Mouse (Mus musculus) lung, embryonic 15.5 days (tissue): ENCODE results near the gene Olfr1359. TPM values are rescaled to one million over a fixed set of nuclear protein-coding genes. Genes with fewer than 3 reads are reported as not detected.
"Not testable (repeated sequence)": the region's sequence is repeated elsewhere in the genome, so short reads cannot be mapped to it uniquely, and the experiment has no call there.

Experiments
- ATAC-seq: fragments of 200-750 bp; cut with Nextera tagmentation; 2 replicates; pipeline ENCODE4 v1.8.0; 2017; ENCODE audit warnings: moderate number of reproducible peaks, borderline replicate concordance; ENCODE audit not compliant: low FRiP score, low TSS enrichment; ENCODE audit errors: extremely low read depth
- H3K27ac ChIP-seq: fragments of 300-500 bp; sonication (generic); 2 replicates; pipeline ENCODE4 v1.5.1; 2015; ENCODE audit warnings: moderate library complexity, mild to moderate bottlenecking, inconsistent platforms
- H3K27me3 ChIP-seq: fragments of 300-500 bp; sonication (generic); 2 replicates; pipeline ENCODE4 v1.6.1; 2015; ENCODE audit warnings: inconsistent platforms
- H3K36me3 ChIP-seq: fragments of 300-500 bp; sonication (generic); 2 replicates; pipeline ENCODE4 v1.6.1; 2015; ENCODE audit warnings: inconsistent platforms
- H3K4me1 ChIP-seq: fragments of 300-500 bp; sonication (generic); 2 replicates; pipeline ENCODE4 v1.6.1; 2015; ENCODE audit warnings: inconsistent platforms
- H3K4me2 ChIP-seq: fragments of 300-500 bp; sonication (generic); 2 replicates; pipeline ENCODE4 v1.6.1; 2015; ENCODE audit warnings: inconsistent platforms, mild to moderate bottlenecking, moderate library complexity
- H3K4me3 ChIP-seq: fragments of 300-500 bp; sonication (generic); 2 replicates; pipeline ENCODE4 v1.5.1; 2015; ENCODE audit warnings: mild to moderate bottlenecking, inconsistent platforms
- H3K9ac ChIP-seq: fragments of 300-500 bp; sonication (generic); 2 replicates; pipeline ENCODE4 v1.6.1; 2015; ENCODE audit warnings: inconsistent platforms
- H3K9me3 ChIP-seq: fragments of 300-500 bp; sonication (generic); 2 replicates; pipeline ENCODE4 v1.6.1; 2016; ENCODE audit warnings: inconsistent platforms
- WGBS: fragments of 180-500 bp; shearing (Covaris S2); methylation state at CpG from one replicate; pipeline ENCODE4 v1.1.7; 2015; 5-methylcytosine and 5-hydroxymethylcytosine counted together
- polyA plus RNA-seq: library from polyadenylated mRNA; unstranded; fragments of >200 nt; fragmentation: Nextera tagmentation; extraction: Ambion mirVana; gene quantifications from 2 replicates; pipeline ENCODE4 v1.2.1, GENCODE M21; 2015

The Olfr1359 gene
- polyA plus RNA-seq, 1 experiment from 2014 or later, result not detected

DNA sequence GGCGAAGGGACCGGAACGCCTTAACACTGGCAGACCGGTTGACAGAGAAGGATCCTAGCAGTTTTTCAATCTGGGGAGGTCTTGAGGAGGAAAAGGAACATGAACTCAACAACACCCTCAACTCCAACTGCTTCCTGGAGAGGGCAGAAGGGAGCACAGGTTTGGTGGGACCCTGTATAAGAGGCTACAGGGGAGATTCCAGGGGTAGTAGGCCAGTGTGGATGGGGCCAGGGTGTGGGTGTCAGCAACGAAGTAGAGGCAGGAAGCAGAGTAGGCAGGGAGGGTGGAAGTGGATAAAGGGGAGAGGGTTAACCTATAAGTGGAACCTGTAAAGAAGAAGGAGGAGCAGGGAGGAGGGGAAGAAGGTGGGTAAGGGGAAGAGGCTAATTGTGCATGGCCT, 35.6 kb downstream of the Olfr1359 start:
- Histone ChIP-seq H3K9ac (no peak overlapping the region), H3K36me3 (no peaks in the 10 kb centered on the region), H3K9me3 (no peaks in the 10 kb centered on the region), H3K4me3 (no peak overlapping the region), H3K27me3 (no peaks in the 10 kb centered on the region), H3K4me2 (no peak overlapping the region), H3K27ac (peak overlapping the region; percentile 98), H3K4me1 (peaks cover 9% of the 10 kb centered on the region; the same call in 1 of the 2 replicates)
- WGBS, result 72% methylated on average over 5 of the region's 5 CpGs
- ATAC-seq, result no peak

DNA sequence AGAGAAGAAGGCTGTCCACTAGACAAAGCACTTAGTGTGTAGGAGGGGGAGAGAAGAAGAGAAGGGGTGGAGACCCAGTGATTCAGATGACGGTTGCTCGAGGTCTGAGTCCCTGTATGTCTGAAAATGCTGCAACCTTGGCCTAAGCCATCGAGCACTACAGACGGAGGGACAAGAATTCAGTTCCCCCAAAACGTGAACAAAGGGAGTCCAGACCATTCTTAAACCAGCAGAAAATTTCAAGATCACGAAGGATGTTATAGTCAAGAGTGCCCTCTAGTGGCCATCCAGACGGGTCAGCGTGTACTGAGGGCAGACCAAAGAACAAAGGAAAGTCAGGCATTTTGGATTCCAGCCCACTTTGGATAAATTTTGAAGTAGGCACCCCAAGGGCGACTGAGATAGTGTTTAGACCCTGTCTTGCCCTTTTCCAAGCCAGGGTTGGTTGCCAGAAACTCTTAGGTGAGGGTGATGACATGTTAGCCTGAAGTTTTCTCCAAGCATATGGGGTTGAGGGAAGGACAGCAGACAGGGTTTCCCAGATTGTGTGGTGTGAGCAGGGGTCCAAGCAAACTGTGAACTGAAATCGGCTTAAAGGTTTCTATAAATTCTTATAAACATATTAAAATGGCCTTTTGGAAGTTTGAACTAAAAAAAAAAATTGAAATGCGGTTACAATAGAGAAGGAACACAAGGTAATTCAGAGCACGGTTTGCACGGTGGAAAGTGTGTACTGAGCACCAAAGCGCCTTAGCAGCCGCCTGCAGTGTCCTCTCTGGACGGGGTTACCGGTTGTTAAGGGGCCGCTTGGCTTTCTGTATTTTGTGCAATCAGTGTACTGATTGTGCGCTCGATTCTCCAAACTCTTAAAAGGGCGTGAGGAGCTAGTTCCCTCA, 36.3 kb downstream of the Olfr1359 start:
- ATAC-seq, result peak; percentile 82
- under 1% methylated on average over 21 of the region's 21 CpGs for WGBS
- H3K9ac ChIP-seq, result peak overlapping the region; percentile 57
- H3K36me3 ChIP-seq, result no peaks in the 10 kb centered on the region
- H3K9me3 ChIP-seq, result no peaks in the 10 kb centered on the region
- H3K27ac ChIP-seq, result peak overlapping the region; percentile 98
- H3K27me3 ChIP-seq, result no peaks in the 10 kb centered on the region
- H3K4me2 ChIP-seq, result peak overlapping the region; percentile 67
- peaks cover 9% of the 10 kb centered on the region; the same call in 1 of the 2 replicates for H3K4me1 ChIP-seq
- H3K4me3 ChIP-seq, result peak overlapping the region; percentile 50

DNA sequence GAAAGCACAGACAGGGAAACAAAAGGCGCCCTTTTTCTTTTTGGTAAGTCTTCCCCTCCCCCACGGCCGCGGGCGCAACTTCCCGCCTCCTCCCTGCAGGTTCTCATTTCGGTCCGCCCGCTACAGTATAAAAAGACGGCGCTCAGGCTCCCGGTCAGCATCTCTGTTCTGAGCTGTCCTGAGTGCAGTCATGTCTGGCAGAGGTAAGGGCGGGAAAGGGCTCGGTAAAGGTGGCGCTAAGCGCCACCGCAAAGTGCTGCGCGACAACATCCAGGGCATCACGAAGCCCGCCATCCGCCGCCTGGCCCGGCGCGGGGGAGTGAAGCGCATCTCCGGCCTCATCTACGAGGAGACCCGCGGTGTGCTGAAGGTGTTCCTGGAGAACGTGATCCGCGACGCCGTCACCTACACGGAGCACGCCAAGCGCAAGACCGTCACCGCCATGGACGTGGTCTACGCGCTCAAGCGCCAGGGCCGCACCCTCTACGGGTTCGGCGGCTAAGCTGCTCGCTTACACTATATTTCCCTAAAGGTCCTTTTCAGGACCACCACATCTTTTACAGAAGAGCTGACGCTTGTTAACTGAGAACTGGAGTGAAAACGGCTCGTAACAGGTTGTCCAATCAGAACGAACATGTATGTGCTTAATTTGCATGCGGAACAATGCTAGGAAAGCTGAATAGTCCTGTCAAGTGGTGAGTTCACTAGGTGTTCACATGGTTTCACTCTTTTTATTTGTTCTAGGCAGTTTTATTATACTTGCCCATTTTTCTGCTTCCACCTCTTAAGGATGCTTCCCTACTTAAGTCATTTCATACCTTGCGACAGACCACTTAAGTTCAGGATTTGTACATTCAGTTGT, 37.2 kb downstream of the Olfr1359 start, which contains the start of gene Hist1h4j:
Gene Hist1h4j (plus strand): TSS at position 159 of the 862 bp plus-strand sequence.
- H3K27me3 ChIP-seq, H3K36me3 ChIP-seq, H3K9me3 ChIP-seq, H3K4me1 ChIP-seq: not testable (repeated sequence)
- WGBS, result under 1% methylated on average over 50 of the region's 56 CpGs
- H3K4me3 ChIP-seq, result peak within 1 kb of the TSS; percentile 50
- peak within 1 kb of the TSS; percentile 57 for H3K9ac ChIP-seq
- peak; percentile 92 for ATAC-seq
- peak within 1 kb of the TSS; percentile 67 for H3K4me2 ChIP-seq
- H3K27ac ChIP-seq, result peak within 1 kb of the TSS; percentile 98

DNA sequence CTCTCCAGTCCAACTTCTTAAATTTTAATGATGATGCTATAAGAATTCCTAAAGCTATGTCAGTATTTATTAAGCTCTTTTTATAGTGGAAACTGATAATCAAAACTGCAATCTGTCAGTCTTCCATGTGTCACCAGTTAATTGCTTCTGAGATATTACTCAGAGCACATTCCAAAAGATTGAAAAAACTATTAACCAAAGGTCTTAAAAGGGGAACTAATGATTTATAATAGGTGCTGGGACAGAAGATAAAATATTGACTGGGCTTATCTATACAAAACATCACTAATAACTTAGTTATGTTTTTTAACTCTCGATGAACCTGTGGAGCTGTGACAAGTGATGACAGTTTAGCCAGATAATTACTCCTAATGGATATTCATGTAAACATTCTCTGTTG, 47.1 kb downstream of the Olfr1359 start:
- Histone ChIP-seq H3K9me3 (no peaks in the 10 kb centered on the region), H3K27me3 (no peaks in the 10 kb centered on the region), H3K27ac (no peak overlapping the region), H3K4me3 (no peak overlapping the region), H3K9ac (no peak overlapping the region), H3K4me2 (no peak overlapping the region), H3K4me1 (peaks cover 13% of the 10 kb centered on the region), H3K36me3 (no peaks in the 10 kb centered on the region)
- ATAC-seq, result no peak
- WGBS, result 35% methylated on average over 1 of the region's 1 CpGs

DNA sequence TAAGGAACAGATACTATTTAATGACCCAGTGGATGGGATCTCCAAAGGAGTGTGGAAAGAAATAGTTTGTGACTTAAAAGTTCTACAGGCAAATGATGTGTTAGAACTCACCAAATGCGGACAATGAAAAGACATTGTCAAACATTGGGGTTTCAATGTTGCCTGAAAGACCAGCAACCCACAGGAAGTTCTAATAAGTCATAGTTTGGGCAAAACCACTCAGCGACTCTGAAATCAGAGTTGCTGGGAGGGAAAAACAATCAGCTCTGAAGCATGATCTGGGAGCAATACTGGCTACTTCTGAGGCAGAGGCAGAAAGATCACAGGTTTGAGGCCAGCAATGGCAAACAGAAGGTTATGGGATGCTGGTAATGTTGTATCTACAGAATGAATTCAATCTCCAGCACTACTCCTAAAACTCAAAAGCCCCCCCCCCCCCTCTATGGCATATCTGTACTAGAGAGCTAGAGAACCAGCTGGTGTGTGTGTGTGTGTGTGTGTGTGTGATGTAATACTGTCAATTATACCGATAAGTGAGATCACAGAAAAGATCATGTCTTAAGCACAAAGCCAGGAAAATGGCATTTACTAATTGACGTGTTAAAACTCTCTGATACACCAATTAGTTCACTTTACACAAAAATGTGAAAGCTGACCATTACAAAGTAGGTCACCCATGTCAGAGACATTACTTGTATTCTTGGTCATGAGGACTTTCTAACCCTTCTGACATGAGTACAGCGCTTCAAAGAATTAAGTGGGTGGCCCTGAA, 51.7 kb downstream of the Olfr1359 start:
- Histone ChIP-seq H3K9ac (peak overlapping the region; percentile 51), H3K4me1 (peaks cover 32% of the 10 kb centered on the region), H3K27me3 (no peaks in the 10 kb centered on the region), H3K4me3 (peak overlapping the region; percentile 49), H3K36me3 (no peaks in the 10 kb centered on the region), H3K27ac (peak overlapping the region; percentile 98), H3K9me3 (no peaks in the 10 kb centered on the region), H3K4me2 (peak overlapping the region; percentile 72)
- WGBS, result under 1% methylated on average over 5 of the region's 5 CpGs
- ATAC-seq, result no peak

DNA sequence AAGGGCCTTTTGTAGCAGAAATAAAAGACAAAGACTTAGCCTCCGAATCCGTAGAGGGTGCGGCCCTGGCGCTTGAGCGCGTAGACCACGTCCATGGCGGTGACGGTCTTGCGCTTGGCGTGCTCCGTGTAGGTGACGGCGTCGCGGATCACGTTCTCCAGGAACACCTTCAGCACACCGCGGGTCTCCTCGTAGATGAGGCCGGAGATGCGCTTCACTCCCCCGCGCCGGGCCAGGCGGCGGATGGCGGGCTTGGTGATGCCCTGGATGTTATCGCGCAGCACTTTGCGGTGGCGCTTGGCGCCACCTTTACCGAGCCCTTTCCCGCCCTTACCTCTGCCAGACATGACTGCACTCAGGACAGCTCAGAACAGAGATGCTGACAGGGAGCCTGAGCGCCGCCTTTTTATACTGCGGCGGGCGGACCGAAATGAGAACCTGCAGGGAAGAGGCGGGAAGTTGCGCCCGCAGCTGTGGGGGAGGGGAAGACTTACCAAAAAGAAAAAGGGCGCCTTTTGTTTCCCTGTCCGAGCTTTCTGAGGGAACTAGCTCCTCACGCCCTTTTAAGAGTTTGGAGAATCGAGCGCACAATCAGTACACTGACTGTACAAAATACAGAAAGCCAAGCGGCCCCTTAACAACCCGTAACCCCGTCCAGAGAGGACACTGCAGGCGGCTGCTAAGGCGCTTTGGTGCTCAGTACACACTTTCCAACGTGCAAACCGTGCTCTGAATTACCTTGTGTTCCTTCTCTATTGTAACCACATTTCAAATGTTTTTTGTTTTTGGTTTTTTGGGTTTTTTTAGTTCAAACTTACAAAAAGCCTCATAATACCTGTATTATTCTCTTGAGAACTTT, 52.5 kb downstream of the Olfr1359 start, which contains the start of gene Hist1h4k:
Gene Hist1h4k (minus strand): TSS at position 347 of the 859 bp plus-strand sequence.
- Histone ChIP-seq H3K4me3 (peak within 1 kb of the TSS; percentile 49), H3K27ac (peak within 1 kb of the TSS; percentile 98), H3K4me1 (peaks cover 35% of the 10 kb centered on the region), H3K4me2 (peak within 1 kb of the TSS; percentile 72), H3K9ac (peak within 1 kb of the TSS; percentile 51)
- not testable (repeated sequence) for H3K9me3 ChIP-seq, H3K27me3 ChIP-seq, H3K36me3 ChIP-seq
- under 1% methylated on average over 42 of the region's 56 CpGs for WGBS
- peak; percentile 82 for ATAC-seq

DNA sequence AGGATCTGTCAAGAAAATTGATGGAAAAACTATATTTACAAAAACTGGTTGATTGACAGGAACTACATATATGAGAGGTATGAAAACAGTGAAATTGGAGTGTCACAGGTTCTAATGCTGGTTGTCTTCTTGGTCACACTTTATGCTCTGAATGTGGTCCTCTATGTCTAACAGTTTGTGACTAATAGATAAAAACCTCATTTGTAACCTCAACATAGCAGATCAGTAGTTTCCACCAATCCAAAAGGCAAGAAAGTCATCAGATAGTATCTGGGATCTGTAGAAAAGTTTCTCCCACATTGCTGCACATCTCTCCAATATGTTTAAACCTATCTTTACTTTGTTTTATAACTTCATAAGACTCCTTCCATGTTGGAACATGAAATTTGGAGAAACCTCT, 53.5 kb downstream of the Olfr1359 start:
- Histone ChIP-seq H3K9ac (no peak overlapping the region), H3K27ac (peak overlapping the region; percentile 55; the same call in 1 of the 2 replicates), H3K4me2 (no peak overlapping the region), H3K36me3 (no peaks in the 10 kb centered on the region), H3K4me1 (peaks cover 40% of the 10 kb centered on the region), H3K4me3 (no peak overlapping the region), H3K9me3 (no peaks in the 10 kb centered on the region), H3K27me3 (no peaks in the 10 kb centered on the region)
- no peak for ATAC-seq

DNA sequence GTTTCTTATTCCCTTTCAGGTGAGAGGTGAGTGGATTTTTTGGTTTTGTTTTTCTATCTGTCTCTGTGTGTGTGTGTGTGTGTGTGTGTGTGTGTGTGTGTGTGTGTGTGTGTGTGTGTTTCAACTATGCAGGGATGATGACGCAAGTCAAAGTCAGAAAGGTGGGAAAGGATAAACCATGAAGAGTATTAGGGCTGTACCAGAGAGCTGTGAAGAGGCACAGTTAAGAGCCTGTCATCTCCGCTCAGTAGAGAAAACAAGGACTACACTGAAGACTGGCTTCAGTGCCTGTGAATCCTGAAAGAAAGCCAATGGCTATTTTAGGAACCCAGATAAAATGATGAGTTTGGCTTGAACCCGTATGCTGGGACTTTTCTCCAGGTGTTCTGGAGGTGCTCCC, 53.9 kb downstream of the Olfr1359 start:
- Histone ChIP-seq H3K9ac (no peak overlapping the region), H3K27me3 (no peaks in the 10 kb centered on the region), H3K27ac (peak overlapping the region; percentile 96), H3K4me3 (0 out of 2 replicates have a peak overlapping the region, but pooled peaks have one; percentile 0), H3K36me3 (no peaks in the 10 kb centered on the region), H3K9me3 (no peaks in the 10 kb centered on the region), H3K4me2 (peak overlapping the region; percentile 70; the same call in 1 of the 2 replicates), H3K4me1 (peaks cover 40% of the 10 kb centered on the region)
- ATAC-seq, result no peak
- WGBS, result 46% methylated on average over 3 of the region's 3 CpGs

DNA sequence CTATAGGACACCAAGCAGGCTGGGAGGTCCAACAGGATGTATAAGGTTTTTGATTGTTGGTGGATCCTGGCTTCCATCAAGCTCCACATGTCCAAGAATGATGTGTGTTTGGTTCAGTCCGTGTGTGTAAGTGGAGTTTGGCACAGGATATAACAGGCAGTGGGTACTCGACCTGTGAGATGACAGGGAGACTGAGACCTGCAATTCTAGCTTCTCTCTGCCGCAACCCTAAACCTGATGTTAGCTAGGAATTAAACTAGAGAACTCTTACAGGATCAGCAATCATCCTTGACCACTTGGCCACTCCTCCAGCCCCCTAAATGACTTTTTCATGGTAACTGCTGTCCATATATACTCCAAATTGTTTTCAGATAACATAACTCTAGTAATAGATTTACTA, 54.4 kb downstream of the Olfr1359 start:
- Histone ChIP-seq H3K36me3 (no peaks in the 10 kb centered on the region), H3K9me3 (no peaks in the 10 kb centered on the region), H3K4me3 (peak overlapping the region; percentile 0; the same call in 1 of the 2 replicates), H3K27ac (peak overlapping the region; percentile 96), H3K27me3 (no peaks in the 10 kb centered on the region), H3K4me1 (peaks cover 36% of the 10 kb centered on the region), H3K9ac (no peak overlapping the region; the same call in 1 of the 2 replicates), H3K4me2 (peak overlapping the region; percentile 70)
- no peak for ATAC-seq
- WGBS, result 18% methylated on average over 3 of the region's 3 CpGs

DNA sequence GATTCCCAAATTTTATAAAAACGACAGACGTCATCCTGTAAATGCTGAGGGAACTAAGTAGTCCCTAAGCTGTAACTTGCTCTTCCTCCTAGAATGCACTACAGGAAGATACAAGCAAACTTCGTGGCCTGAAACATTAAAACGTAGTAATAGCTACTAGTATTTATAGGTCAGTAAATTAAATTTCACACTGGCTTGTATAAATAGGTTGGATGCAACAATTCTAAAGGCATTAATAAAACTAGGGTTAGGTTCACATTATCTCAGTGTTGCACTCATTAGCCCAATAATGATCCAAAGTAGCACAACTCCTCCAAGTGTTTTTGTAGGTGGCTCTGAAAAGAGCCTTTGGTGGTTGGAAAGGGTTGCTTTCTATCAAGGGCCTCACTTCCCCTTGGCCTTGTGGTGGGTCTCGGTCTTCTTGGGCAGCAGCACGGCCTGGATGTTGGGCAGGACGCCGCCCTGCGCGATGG, 55.2 kb downstream of the Olfr1359 start:
- H3K9ac ChIP-seq, result peak overlapping the region; percentile 55
- peak; percentile 7; the same call in 1 of the 2 replicates for ATAC-seq
- H3K4me1 ChIP-seq, result peaks cover 33% of the 10 kb centered on the region
- peak overlapping the region; percentile 96 for H3K27ac ChIP-seq
- WGBS, result under 1% methylated on average over 10 of the region's 10 CpGs
- H3K27me3 ChIP-seq, result no peaks in the 10 kb centered on the region
- no peaks in the 10 kb centered on the region for H3K9me3 ChIP-seq
- H3K4me2 ChIP-seq, result peak overlapping the region; percentile 70
- H3K36me3 ChIP-seq, result no peaks in the 10 kb centered on the region
- H3K4me3 ChIP-seq, result peak overlapping the region; percentile 47
